Mouse (Mus musculus) erythroblast, embryonic 14.5 days (primary cell): Measurements from ENCODE around the gene Kcnh2.

ENCODE experiments used
- GATA1 ChIP-seq: IDR thresholded peaks from 2 replicates; pipeline ENCODE4 v1.6.1; 2012; ENCODE audit warnings: low read length, inconsistent platforms, mixed read lengths
- TAL1 ChIP-seq: IDR thresholded peaks from 3 replicates; pipeline ENCODE4 v1.6.1; 2012; ENCODE audit warnings: low read length, inconsistent platforms, mixed read lengths

GRCm38 (mm10) chr5:24369767-24370166 is 18.4 kb upstream of the Kcnh2 start:
- TF ChIP-seq TAL1 (no peak), GATA1 (no peak)
